Mouse (Mus musculus): Measurements from ENCODE around the gene Snx13. TPM values are rescaled to one million over a fixed set of nuclear protein-coding genes. Genes with fewer than 3 reads are reported as not detected.

Snx13 gene
- polyA plus RNA-seq, 1 experiment from 2014 or later: 35.3 TPM

GRCm38 (mm10) chr12:35071336-35071735, 24.4 kb downstream of the Snx13 start:
- Histone ChIP-seq H3K9me3 (ENCODE audit: control insufficient read depth, low read length) (no peaks in the 10 kb centered on the region), H3K4me3 (ENCODE audit: control insufficient read depth in 1 of 2, insufficient read depth in 1 of 2, low read depth in 1 of 2, low read length in 2 of 2) (no peak overlapping the region), H3K4me2 (ENCODE audit: low read length) (no peak overlapping the region), H3K36me3 (ENCODE audit: control insufficient read depth, insufficient read depth, low read length) (no peaks in the 10 kb centered on the region), H3K9ac (ENCODE audit: low read length) (no peak overlapping the region), H3K27me3 (ENCODE audit: control insufficient read depth, insufficient read depth, low read length) (no peaks in the 10 kb centered on the region), H3K4me1 (ENCODE audit: control insufficient read depth in 2 of 2, insufficient read depth in 2 of 2, low read length in 2 of 2) (0 out of 4 replicates have a peak, but pooled peaks cover 0 to 4% of the 10 kb centered on the region in 2 experiments), H3K27ac (replicated peaks in 1 of 2; ENCODE audit: control insufficient read depth in 1 of 2, insufficient read depth in 1 of 2, low read depth in 2 of 2, low read length in 2 of 2) (no peak overlapping the region)
- no peak for ATAC-seq (ENCODE audit: insufficient number of reproducible peaks, insufficient read depth, low FRiP score, low read depth)

- no peaks in the 10 kb centered on the region for H3K27me3 ChIP-seq (ENCODE audit: control insufficient read depth, insufficient read depth, low read length)
- no peak for ATAC-seq (ENCODE audit: insufficient number of reproducible peaks, insufficient read depth, low FRiP score, low read depth)
- H3K4me1 ChIP-seq (ENCODE audit: control insufficient read depth in 2 of 2, insufficient read depth in 2 of 2, low read length in 2 of 2): 0 out of 4 replicates have a peak, but pooled peaks cover 0 to 4% of the 10 kb centered on the region in 2 experiments
- no peak overlapping the region for H3K9ac ChIP-seq (ENCODE audit: low read length)
- no peak overlapping the region for H3K27ac ChIP-seq (replicated peaks in 1 of 2; ENCODE audit: control insufficient read depth in 1 of 2, insufficient read depth in 1 of 2, low read depth in 2 of 2, low read length in 2 of 2)
- H3K4me3 ChIP-seq (ENCODE audit: control insufficient read depth in 1 of 2, insufficient read depth in 1 of 2, low read depth in 1 of 2, low read length in 2 of 2): no peak overlapping the region
- no peak overlapping the region for H3K4me2 ChIP-seq (ENCODE audit: low read length)
- H3K9me3 ChIP-seq (ENCODE audit: control insufficient read depth, low read length): no peaks in the 10 kb centered on the region
- no peaks in the 10 kb centered on the region for H3K36me3 ChIP-seq (ENCODE audit: control insufficient read depth, insufficient read depth, low read length)
These were observed 25.2 kb downstream of the Snx13 start for GRCm38 (mm10) chr12:35072178-35072577.

- WGBS: 81% methylated on average over 3 of the region's 3 CpGs
- Histone ChIP-seq H3K9me3 (ENCODE audit: control insufficient read depth, low read length) (no peaks in the 10 kb centered on the region), H3K27ac (replicated peaks in 1 of 2; ENCODE audit: control insufficient read depth in 1 of 2, insufficient read depth in 1 of 2, low read depth in 2 of 2, low read length in 2 of 2) (no peak overlapping the region), H3K27me3 (ENCODE audit: control insufficient read depth, insufficient read depth, low read length) (no peaks in the 10 kb centered on the region), H3K36me3 (ENCODE audit: control insufficient read depth, insufficient read depth, low read length) (no peaks in the 10 kb centered on the region), H3K4me2 (ENCODE audit: low read length) (no peak overlapping the region), H3K4me3 (ENCODE audit: control insufficient read depth in 1 of 2, insufficient read depth in 1 of 2, low read depth in 1 of 2, low read length in 2 of 2) (no peak overlapping the region), H3K4me1 (ENCODE audit: control insufficient read depth in 2 of 2, insufficient read depth in 2 of 2, low read length in 2 of 2) (0 out of 4 replicates have a peak, but pooled peaks cover 0 to 4% of the 10 kb centered on the region in 2 experiments), H3K9ac (ENCODE audit: low read length) (no peak overlapping the region)
- no peak for ATAC-seq (ENCODE audit: insufficient number of reproducible peaks, insufficient read depth, low FRiP score, low read depth)
These were observed 29.0 kb downstream of the Snx13 start for GRCm38 (mm10) chr12:35075993-35076392.

DNA sequence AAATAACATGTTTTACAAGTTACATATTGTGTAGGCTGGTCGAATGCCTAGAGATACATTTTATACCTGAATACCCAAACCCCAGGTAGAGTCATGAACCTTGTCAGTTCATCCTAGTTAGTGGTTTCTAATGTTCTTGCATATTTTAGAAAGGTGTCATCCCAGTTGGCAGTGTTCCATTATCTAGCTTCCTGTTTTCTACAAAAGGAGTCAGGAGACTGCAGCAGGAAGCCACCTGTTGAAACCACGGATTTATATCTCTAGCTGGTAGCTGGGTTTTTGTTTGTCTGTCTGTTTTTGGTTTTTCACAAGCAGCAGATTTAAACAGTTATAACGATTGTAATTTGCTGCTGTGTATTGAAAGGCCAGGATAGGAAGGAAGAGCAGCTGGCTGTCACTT, 76.6 kb downstream of the Snx13 start:
- no peak overlapping the region for H3K4me3 ChIP-seq (ENCODE audit: control insufficient read depth in 1 of 2, insufficient read depth in 1 of 2, low read depth in 1 of 2, low read length in 2 of 2)
- H3K4me1 ChIP-seq (ENCODE audit: control insufficient read depth in 2 of 2, insufficient read depth in 2 of 2, low read length in 2 of 2): no peaks in the 10 kb centered on the region
- H3K4me2 ChIP-seq (ENCODE audit: low read length): no peak overlapping the region
- H3K9ac ChIP-seq (ENCODE audit: low read length): no peak overlapping the region
- no peaks in the 10 kb centered on the region for H3K27me3 ChIP-seq (ENCODE audit: control insufficient read depth, insufficient read depth, low read length)
- 78% methylated on average over 3 of the region's 3 CpGs for WGBS
- peaks cover 31% of the 10 kb centered on the region for H3K36me3 ChIP-seq (ENCODE audit: control insufficient read depth, insufficient read depth, low read length)
- H3K27ac ChIP-seq (replicated peaks in 1 of 2; ENCODE audit: control insufficient read depth in 1 of 2, insufficient read depth in 1 of 2, low read depth in 2 of 2, low read length in 2 of 2): no peak overlapping the region
- ATAC-seq (ENCODE audit: insufficient number of reproducible peaks, insufficient read depth, low FRiP score, low read depth): no peak
- H3K9me3 ChIP-seq (ENCODE audit: control insufficient read depth, low read length): no peaks in the 10 kb centered on the region

DNA sequence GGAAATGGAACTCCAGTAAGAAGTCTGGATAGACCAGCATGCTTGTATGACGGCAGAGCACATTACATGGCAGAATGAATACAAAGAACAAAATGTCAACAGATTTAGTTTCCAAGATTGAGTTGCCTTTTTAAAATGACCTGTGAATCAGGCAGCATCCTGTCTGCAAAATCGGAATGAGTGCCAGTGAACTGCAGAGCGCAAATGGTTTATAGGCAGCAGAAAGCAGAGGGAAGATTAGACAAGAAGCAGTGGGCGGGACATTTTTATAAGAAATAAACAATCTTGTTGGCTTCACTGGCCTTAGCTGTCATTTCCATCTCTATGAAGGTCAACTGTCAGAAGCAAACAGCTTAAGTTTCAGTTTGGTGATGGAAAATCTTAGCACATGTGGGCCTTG, 106.2 kb downstream of the Snx13 start:
- Histone ChIP-seq H3K9ac (ENCODE audit: low read length) (no peak overlapping the region), H3K4me1 (ENCODE audit: control insufficient read depth in 2 of 2, insufficient read depth in 2 of 2, low read length in 2 of 2) (no peaks in the 10 kb centered on the region), H3K27ac (replicated peaks in 1 of 2; ENCODE audit: control insufficient read depth in 1 of 2, insufficient read depth in 1 of 2, low read depth in 2 of 2, low read length in 2 of 2) (no peak overlapping the region), H3K4me2 (ENCODE audit: low read length) (no peak overlapping the region), H3K9me3 (ENCODE audit: control insufficient read depth, low read length) (no peaks in the 10 kb centered on the region), H3K36me3 (ENCODE audit: control insufficient read depth, insufficient read depth, low read length) (peaks cover 18% of the 10 kb centered on the region), H3K4me3 (ENCODE audit: control insufficient read depth in 1 of 2, insufficient read depth in 1 of 2, low read depth in 1 of 2, low read length in 2 of 2) (no peak overlapping the region), H3K27me3 (ENCODE audit: control insufficient read depth, insufficient read depth, low read length) (no peaks in the 10 kb centered on the region)
- WGBS: 76% methylated on average over 4 of the region's 4 CpGs
- no peak for ATAC-seq (ENCODE audit: insufficient number of reproducible peaks, insufficient read depth, low FRiP score, low read depth)

GRCm38 (mm10) chr12:35154149-35154548, 107.2 kb downstream of the Snx13 start:
- Histone ChIP-seq H3K36me3 (ENCODE audit: control insufficient read depth, insufficient read depth, low read length) (peaks cover 8% of the 10 kb centered on the region), H3K4me3 (ENCODE audit: control insufficient read depth in 1 of 2, insufficient read depth in 1 of 2, low read depth in 1 of 2, low read length in 2 of 2) (no peak overlapping the region), H3K27ac (replicated peaks in 1 of 2; ENCODE audit: control insufficient read depth in 1 of 2, insufficient read depth in 1 of 2, low read depth in 2 of 2, low read length in 2 of 2) (no peak overlapping the region), H3K4me1 (ENCODE audit: control insufficient read depth in 2 of 2, insufficient read depth in 2 of 2, low read length in 2 of 2) (no peaks in the 10 kb centered on the region), H3K9ac (ENCODE audit: low read length) (no peak overlapping the region), H3K27me3 (ENCODE audit: control insufficient read depth, insufficient read depth, low read length) (no peaks in the 10 kb centered on the region), H3K9me3 (ENCODE audit: control insufficient read depth, low read length) (no peaks in the 10 kb centered on the region), H3K4me2 (ENCODE audit: low read length) (no peak overlapping the region)
- ATAC-seq (ENCODE audit: insufficient number of reproducible peaks, insufficient read depth, low FRiP score, low read depth): no peak
- 79% methylated on average over 3 of the region's 3 CpGs for WGBS

GRCm38 (mm10) chr12:35157237-35157636, 110.3 kb downstream of the Snx13 start:
- H3K9ac ChIP-seq (ENCODE audit: low read length): no peak overlapping the region
- H3K4me3 ChIP-seq (ENCODE audit: control insufficient read depth in 1 of 2, insufficient read depth in 1 of 2, low read depth in 1 of 2, low read length in 2 of 2): no peak overlapping the region
- H3K27ac ChIP-seq (replicated peaks in 1 of 2; ENCODE audit: control insufficient read depth in 1 of 2, insufficient read depth in 1 of 2, low read depth in 2 of 2, low read length in 2 of 2): no peak overlapping the region
- H3K4me2 ChIP-seq (ENCODE audit: low read length): no peak overlapping the region
- no peaks in the 10 kb centered on the region for H3K4me1 ChIP-seq (ENCODE audit: control insufficient read depth in 2 of 2, insufficient read depth in 2 of 2, low read length in 2 of 2)
- H3K27me3 ChIP-seq (ENCODE audit: control insufficient read depth, insufficient read depth, low read length): no peaks in the 10 kb centered on the region
- H3K36me3 ChIP-seq (ENCODE audit: control insufficient read depth, insufficient read depth, low read length): no peaks in the 10 kb centered on the region
- no peaks in the 10 kb centered on the region for H3K9me3 ChIP-seq (ENCODE audit: control insufficient read depth, low read length)
- WGBS: 77% methylated on average over 4 of the region's 4 CpGs
- no peak for ATAC-seq (ENCODE audit: insufficient number of reproducible peaks, insufficient read depth, low FRiP score, low read depth)

DNA sequence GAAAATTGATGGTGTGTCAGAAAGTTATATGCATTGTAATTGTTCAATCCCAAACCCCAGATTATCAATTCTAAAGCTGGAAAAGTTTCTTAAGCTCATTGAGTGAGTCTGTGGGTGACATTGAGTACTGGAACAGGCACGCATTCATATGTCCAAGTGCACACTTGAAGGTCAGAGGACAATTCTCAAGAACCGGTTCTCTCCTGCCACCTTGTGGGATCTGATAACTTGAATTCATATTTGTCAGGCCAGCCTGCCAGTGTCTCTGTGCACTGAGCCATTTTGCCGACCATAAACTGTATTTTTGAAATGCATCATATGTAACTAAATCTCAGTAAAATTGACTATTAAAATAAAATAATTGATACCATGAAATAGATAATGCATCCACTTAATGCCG, 114.7 kb downstream of the Snx13 start:
- Histone ChIP-seq H3K4me1 (ENCODE audit: control insufficient read depth in 2 of 2, insufficient read depth in 2 of 2, low read length in 2 of 2) (no peaks in the 10 kb centered on the region), H3K4me3 (ENCODE audit: control insufficient read depth in 1 of 2, insufficient read depth in 1 of 2, low read depth in 1 of 2, low read length in 2 of 2) (no peak overlapping the region), H3K27ac (replicated peaks in 1 of 2; ENCODE audit: control insufficient read depth in 1 of 2, insufficient read depth in 1 of 2, low read depth in 2 of 2, low read length in 2 of 2) (no peak overlapping the region), H3K36me3 (ENCODE audit: control insufficient read depth, insufficient read depth, low read length) (no peaks in the 10 kb centered on the region), H3K4me2 (ENCODE audit: low read length) (no peak overlapping the region), H3K27me3 (ENCODE audit: control insufficient read depth, insufficient read depth, low read length) (no peaks in the 10 kb centered on the region), H3K9me3 (ENCODE audit: control insufficient read depth, low read length) (no peaks in the 10 kb centered on the region), H3K9ac (ENCODE audit: low read length) (no peak overlapping the region)
- WGBS: 64% methylated on average over 4 of the region's 4 CpGs
- no peak for ATAC-seq (ENCODE audit: insufficient number of reproducible peaks, insufficient read depth, low FRiP score, low read depth)

All from heart, embryonic 14.5 days (tissue).